Mouse (Mus musculus): Measurements from ENCODE around the gene Reck. TPM values are rescaled to one million over a fixed set of nuclear protein-coding genes. Genes with fewer than 3 reads are reported as not detected.
A peak's percentile ranks its signal among the peaks of the same experiment; 100 is the strongest.

Reck gene
- polyA plus RNA-seq, 1 experiment: 16.0 TPM

- DNase-seq (ENCODE audit: low read depth): no peak
Observed at GRCm38 (mm10) chr4:43903690-43904089, 28.4 kb downstream of the Reck start.

GRCm38 (mm10) chr4:43906443-43906842 lies 31.1 kb downstream of the Reck start:
- DNase-seq (ENCODE audit: low read depth): peak; percentile 10

GRCm38 (mm10) chr4:43918221-43918620 lies 42.9 kb downstream of the Reck start:
- DNase-seq (ENCODE audit: low read depth): no peak

- DNase-seq (ENCODE audit: low read depth): no peak
Observed at GRCm38 (mm10) chr4:43920602-43921001, 45.3 kb downstream of the Reck start.

GRCm38 (mm10) chr4:43925125-43925524 lies 49.8 kb downstream of the Reck start:
- DNase-seq (ENCODE audit: low read depth): no peak

- DNase-seq (ENCODE audit: low read depth): peak; percentile 37
Observed at GRCm38 (mm10) chr4:43925779-43926178, 50.4 kb downstream of the Reck start.

- no peak for DNase-seq (ENCODE audit: low read depth)
Observed at GRCm38 (mm10) chr4:43927826-43928225, 52.5 kb downstream of the Reck start.

- no peak for DNase-seq (ENCODE audit: low read depth)
Observed at GRCm38 (mm10) chr4:43931877-43932276, 56.5 kb downstream of the Reck start.

GRCm38 (mm10) chr4:43936186-43936585 lies 60.9 kb downstream of the Reck start:
- DNase-seq (ENCODE audit: low read depth): no peak

- DNase-seq (ENCODE audit: low read depth): no peak
Observed at GRCm38 (mm10) chr4:43936749-43937674, 61.7 kb downstream of the Reck start.

- DNase-seq (ENCODE audit: low read depth): no peak
Observed at GRCm38 (mm10) chr4:43941315-43941714, 66.0 kb downstream of the Reck start.

- no peak for DNase-seq (ENCODE audit: low read depth)
Observed at GRCm38 (mm10) chr4:43942421-43942820, 67.1 kb downstream of the Reck start.

GRCm38 (mm10) chr4:43947571-43947970 lies 72.2 kb downstream of the Reck start:
- DNase-seq (ENCODE audit: low read depth): no peak

- no peak for DNase-seq (ENCODE audit: low read depth)
Observed at GRCm38 (mm10) chr4:43957292-43957845, 82.0 kb downstream of the Reck start, which contains the start of gene Glipr2. Glipr2 (plus strand) TSS chr4:43957401.

- no peak for DNase-seq (ENCODE audit: low read depth)
Observed at GRCm38 (mm10) chr4:43957846-43958461, 82.6 kb downstream of the Reck start.

- DNase-seq (ENCODE audit: low read depth): no peak
Observed at GRCm38 (mm10) chr4:43959523-43960179, 84.3 kb downstream of the Reck start.

- DNase-seq (ENCODE audit: low read depth): no peak
Observed at GRCm38 (mm10) chr4:43960207-43960606, 84.9 kb downstream of the Reck start.

- no peak for DNase-seq (ENCODE audit: low read depth)
Observed at GRCm38 (mm10) chr4:43964326-43964833, 89.0 kb downstream of the Reck start.

GRCm38 (mm10) chr4:43964951-43965684 lies 89.8 kb downstream of the Reck start:
- DNase-seq (ENCODE audit: low read depth): no peak

- DNase-seq (ENCODE audit: low read depth): no peak
Observed at GRCm38 (mm10) chr4:43965856-43966535, 90.7 kb downstream of the Reck start.

- no peak for DNase-seq (ENCODE audit: low read depth)
Observed at GRCm38 (mm10) chr4:43968650-43969049, 93.3 kb downstream of the Reck start.

Measured in gonadal fat pad, adult 2 months (tissue).